Mouse (Mus musculus): ENCODE data around the gene Kansl2.

GRCm38 (mm10) chr15:98570873-98571538 is 36.9 kb upstream of the Kansl2 start, which contains the start of the genes Ccnt1 and 4930415O20Rik:
- no peak for TF ChIP-seq POLR2A (IDR thresholded peaks at IDR 0.05; ENCODE audit: borderline replicate concordance, extremely low read depth, low read depth, low read length)
- no peak for TF ChIP-seq CTCF (IDR thresholded peaks at IDR 0.05; ENCODE audit: insufficient read depth, low read length)
